Comparison of ENCODE assay signal across 1 mouse cellular context in the genomic region with DNA sequence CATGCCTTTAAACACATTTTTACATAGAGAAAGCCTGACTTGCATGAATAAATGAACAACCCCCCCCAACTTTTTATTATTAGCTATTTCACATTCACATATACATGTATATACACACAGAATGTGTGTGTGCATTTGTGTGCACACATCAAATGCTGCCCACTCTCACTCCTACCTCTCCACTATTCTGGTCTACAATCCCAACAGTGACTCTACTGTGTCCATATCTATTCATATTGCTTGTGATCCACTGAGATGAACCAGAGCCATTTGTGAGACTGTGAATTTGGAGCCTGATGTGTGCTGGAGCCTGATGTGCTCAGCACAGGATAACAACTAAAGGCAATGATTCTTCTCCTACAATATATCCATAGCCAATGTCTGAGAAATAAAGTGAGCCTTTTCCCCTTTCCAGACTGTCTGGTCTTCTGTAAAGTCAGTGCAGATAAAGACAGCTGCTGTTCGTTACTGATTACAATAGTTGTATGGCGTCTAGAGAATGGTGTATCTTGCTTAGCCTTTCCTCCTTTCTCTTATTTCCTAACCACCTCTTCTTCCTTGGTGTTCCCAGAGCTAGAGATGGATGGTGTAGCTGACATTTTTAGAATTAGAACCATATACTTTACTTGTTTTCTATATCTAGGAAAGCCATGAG.
TF ChIP-seq lines count a peak whose summit lies in the region.

No protein-coding gene starts in this region.

TF ChIP-seq in MEL, 35 proteins besides CTCF, POLR2A, EP300 and RAD21:
- peak; percentile 88 for TF ChIP-seq TAL1 (IDR thresholded peaks at IDR 0.05; ENCODE audit: low read length)
- TF ChIP-seq SIN3A (IDR thresholded peaks at IDR 0.05; ENCODE audit: low read length), result 0 out of 2 replicates have a peak, but pooled peaks have one; percentile 27
- peak; percentile 90 for TF ChIP-seq GATA1 (IDR thresholded peaks at IDR 0.05; ENCODE audit: low read depth, low read length)
- TF ChIP-seq ETS1 (IDR thresholded peaks at IDR 0.05; ENCODE audit: low read depth, low read length), result peak; percentile 53; the same call in 1 of the 2 replicates
- no peak for TF ChIP-seq NRF1 (IDR thresholded peaks at IDR 0.05; ENCODE audit: insufficient read depth, low read depth, low read length, poor library complexity, severe bottlenecking)
- peak; percentile 82 for TF ChIP-seq TCF12 (IDR thresholded peaks at IDR 0.05; ENCODE audit: low read depth, low read length)
